Mouse (Mus musculus): Measurements from ENCODE around the gene Dnase2b. TPM values are rescaled to one million over a fixed set of nuclear protein-coding genes. Genes with fewer than 3 reads are reported as not detected.

The Dnase2b gene
- polyA plus RNA-seq, 1 experiment, result not detected

- peaks cover 38% of the 10 kb centered on the region for H3K4me1 ChIP-seq (ENCODE audit: control insufficient read depth)
- H3K9me3 ChIP-seq (ENCODE audit: control insufficient read depth, low read length), result no peaks in the 10 kb centered on the region
- TF ChIP-seq TAL1 (IDR thresholded peaks at IDR 0.05; ENCODE audit: low read length) (no peak), GATA1 (IDR thresholded peaks at IDR 0.05; ENCODE audit: low read length) (no peak)
Measured at GRCm38 (mm10) chr3:146651217-146651616, 35.8 kb upstream of the Dnase2b start, which contains the start of gene 4930503B20Rik. TSS of gene 4930503B20Rik (minus strand) at chr3:146651317.

DNA sequence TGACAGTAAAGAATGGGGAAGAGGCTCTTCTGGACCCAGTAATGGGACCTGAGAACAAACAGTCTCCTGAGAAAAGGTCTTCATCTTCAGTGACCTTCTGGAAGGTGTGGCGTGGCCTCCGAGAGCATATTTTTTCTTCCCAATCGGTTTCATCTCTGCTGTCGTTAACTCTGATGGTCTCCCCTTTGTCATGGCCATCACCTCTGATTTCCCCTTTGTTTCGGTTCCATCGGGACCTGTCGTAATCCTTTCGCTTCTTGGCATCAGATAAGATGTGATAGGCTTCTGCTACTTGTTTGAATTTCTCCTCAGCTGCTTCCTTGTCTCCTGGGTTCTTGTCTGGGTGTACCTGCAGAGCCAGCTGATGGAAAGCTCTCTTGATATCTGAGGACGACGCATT, 35.3 kb upstream of the Dnase2b start:
- TF ChIP-seq GATA1 (IDR thresholded peaks at IDR 0.05; ENCODE audit: low read length) (no peak), TAL1 (IDR thresholded peaks at IDR 0.05; ENCODE audit: low read length) (no peak)
- Histone ChIP-seq H3K27me3 (ENCODE audit: control insufficient read depth) (no peaks in the 10 kb centered on the region), H3K4me1 (ENCODE audit: control insufficient read depth) (peaks cover 34% of the 10 kb centered on the region), H3K4me3 (replicated peaks) (no peak overlapping the region), H3K9me3 (ENCODE audit: control insufficient read depth, low read length) (no peaks in the 10 kb centered on the region), H3K36me3 (ENCODE audit: control insufficient read depth) (no peaks in the 10 kb centered on the region)

More at GRCm38 (mm10) chr3:146651217-146651616, 35.8 kb upstream of the Dnase2b start, which contains the start of gene 4930503B20Rik:
- Histone ChIP-seq H3K4me3 (replicated peaks) (no peak within 1 kb of the TSS), H3K27me3 (ENCODE audit: control insufficient read depth) (no peaks in the 10 kb centered on the region), H3K36me3 (ENCODE audit: control insufficient read depth) (no peaks in the 10 kb centered on the region)

DNA sequence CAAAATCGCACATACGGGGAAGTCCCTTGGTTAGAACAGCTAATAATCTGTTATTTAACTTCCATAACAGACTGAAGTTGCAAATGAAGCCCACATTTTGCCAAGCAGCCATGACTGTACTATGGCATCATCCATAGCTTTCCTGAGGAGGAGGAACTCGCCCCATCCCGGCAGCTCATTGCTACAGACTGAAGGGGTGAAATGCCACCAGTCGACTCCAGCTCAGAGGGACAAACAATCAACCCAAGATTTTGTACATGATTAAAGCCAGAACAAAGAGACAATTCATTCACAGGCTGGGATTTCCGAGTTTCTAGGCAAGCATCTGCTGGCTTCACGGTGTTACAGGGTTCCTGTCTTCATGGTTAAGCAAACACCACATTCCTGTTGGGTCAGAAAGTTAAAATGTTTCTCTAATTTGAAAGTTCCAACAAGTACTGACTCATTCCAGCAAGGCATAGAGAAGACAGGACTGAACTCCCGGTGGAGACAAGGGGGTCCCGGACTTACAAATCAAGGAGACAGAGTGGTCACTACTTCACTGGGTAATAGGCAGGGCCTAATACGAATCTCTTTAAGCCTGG, 34.0 kb upstream of the Dnase2b start:
- Histone ChIP-seq H3K9me3 (ENCODE audit: control insufficient read depth, low read length) (no peaks in the 10 kb centered on the region), H3K4me1 (ENCODE audit: control insufficient read depth) (peaks cover 22% of the 10 kb centered on the region), H3K36me3 (ENCODE audit: control insufficient read depth) (no peaks in the 10 kb centered on the region), H3K4me3 (replicated peaks) (no peak overlapping the region), H3K27me3 (ENCODE audit: control insufficient read depth) (no peaks in the 10 kb centered on the region)
- no peak for TF ChIP-seq TAL1 (IDR thresholded peaks at IDR 0.05; ENCODE audit: low read length)
- no peak for TF ChIP-seq GATA1 (IDR thresholded peaks at IDR 0.05; ENCODE audit: low read length)

- no peaks in the 10 kb centered on the region; the same call in 1 of the 2 replicates for H3K9me3 ChIP-seq (ENCODE audit: control insufficient read depth, low read length)
- peaks cover 7% of the 10 kb centered on the region for H3K4me1 ChIP-seq (ENCODE audit: control insufficient read depth)
- H3K36me3 ChIP-seq (ENCODE audit: control insufficient read depth), result no peaks in the 10 kb centered on the region
- no peak overlapping the region for H3K4me3 ChIP-seq (replicated peaks)
- no peak for TF ChIP-seq GATA1 (IDR thresholded peaks at IDR 0.05; ENCODE audit: low read length)
- no peak for TF ChIP-seq TAL1 (IDR thresholded peaks at IDR 0.05; ENCODE audit: low read length)
- no peaks in the 10 kb centered on the region; the same call in none of the 2 replicates for H3K27me3 ChIP-seq (ENCODE audit: control insufficient read depth)
Measured at GRCm38 (mm10) chr3:146641818-146642427, 26.5 kb upstream of the Dnase2b start.

- Histone ChIP-seq H3K27me3 (ENCODE audit: control insufficient read depth) (no peaks in the 10 kb centered on the region), H3K4me3 (replicated peaks) (no peak overlapping the region), H3K4me1 (ENCODE audit: control insufficient read depth) (no peaks in the 10 kb centered on the region), H3K36me3 (ENCODE audit: control insufficient read depth) (no peaks in the 10 kb centered on the region), H3K9me3 (ENCODE audit: control insufficient read depth, low read length) (no peaks in the 10 kb centered on the region)
- TF ChIP-seq TAL1 (IDR thresholded peaks at IDR 0.05; ENCODE audit: low read length), result no peak
- TF ChIP-seq GATA1 (IDR thresholded peaks at IDR 0.05; ENCODE audit: low read length), result no peak
Measured at GRCm38 (mm10) chr3:146632506-146632905, 17.1 kb upstream of the Dnase2b start.

GRCm38 (mm10) chr3:146628227-146628982, 13.0 kb upstream of the Dnase2b start:
- Histone ChIP-seq H3K36me3 (ENCODE audit: control insufficient read depth) (no peaks in the 10 kb centered on the region), H3K9me3 (ENCODE audit: control insufficient read depth, low read length) (no peaks in the 10 kb centered on the region), H3K4me1 (ENCODE audit: control insufficient read depth) (no peaks in the 10 kb centered on the region), H3K27me3 (ENCODE audit: control insufficient read depth) (no peaks in the 10 kb centered on the region), H3K4me3 (replicated peaks) (no peak overlapping the region)
- TF ChIP-seq GATA1 (IDR thresholded peaks at IDR 0.05; ENCODE audit: low read length) (no peak), TAL1 (IDR thresholded peaks at IDR 0.05; ENCODE audit: low read length) (no peak)

DNA sequence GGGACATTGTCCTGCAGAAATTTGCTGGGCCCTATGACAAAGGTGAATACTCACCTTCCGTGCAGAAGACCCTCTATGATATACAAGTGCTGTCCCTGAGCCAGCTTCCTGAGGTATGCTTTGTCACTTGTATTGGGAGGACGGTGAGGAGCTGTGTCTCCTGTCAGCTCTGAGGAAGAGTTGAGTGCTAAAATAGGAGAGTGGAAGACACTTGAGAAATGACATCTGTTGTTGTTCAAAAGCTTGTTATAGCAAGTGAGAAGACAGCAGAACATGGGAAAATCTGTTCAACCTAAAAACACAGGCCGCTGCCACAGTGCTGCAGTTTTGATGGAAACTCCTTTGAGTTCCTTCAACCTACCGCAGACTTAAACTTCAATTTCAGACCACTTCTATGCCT, 10.4 kb upstream of the Dnase2b start:
- H3K4me3 ChIP-seq (replicated peaks), result no peak overlapping the region
- no peak for TF ChIP-seq TAL1 (IDR thresholded peaks at IDR 0.05; ENCODE audit: low read length)
- TF ChIP-seq GATA1 (IDR thresholded peaks at IDR 0.05; ENCODE audit: low read length), result no peak
- no peaks in the 10 kb centered on the region for H3K9me3 ChIP-seq (ENCODE audit: control insufficient read depth, low read length)
- H3K4me1 ChIP-seq (ENCODE audit: control insufficient read depth), result no peaks in the 10 kb centered on the region
- no peaks in the 10 kb centered on the region for H3K36me3 ChIP-seq (ENCODE audit: control insufficient read depth)
- no peaks in the 10 kb centered on the region for H3K27me3 ChIP-seq (ENCODE audit: control insufficient read depth)

DNA sequence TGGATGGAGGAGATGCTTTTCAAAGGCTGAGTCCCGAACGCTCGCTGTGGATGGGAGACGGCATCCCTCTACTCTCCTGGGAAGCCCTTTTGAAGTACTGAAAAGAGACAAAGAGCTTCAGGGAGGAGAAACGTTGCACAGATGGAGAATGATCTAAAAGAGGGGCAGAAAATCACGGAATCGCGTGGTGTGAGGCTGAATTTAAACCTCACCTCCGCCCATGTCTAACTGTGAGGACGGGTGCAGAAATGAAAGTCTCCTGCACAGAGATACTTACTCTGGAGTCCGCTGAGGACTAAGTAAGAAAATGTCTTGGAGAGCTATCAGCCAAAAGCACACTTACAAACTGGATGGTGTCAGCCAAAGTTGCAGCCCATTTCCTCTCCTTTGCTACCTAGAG, 6.6 kb upstream of the Dnase2b start:
- Histone ChIP-seq H3K27me3 (ENCODE audit: control insufficient read depth) (no peaks in the 10 kb centered on the region), H3K4me1 (ENCODE audit: control insufficient read depth) (peaks cover 10% of the 10 kb centered on the region), H3K9me3 (ENCODE audit: control insufficient read depth, low read length) (no peaks in the 10 kb centered on the region), H3K36me3 (ENCODE audit: control insufficient read depth) (no peaks in the 10 kb centered on the region), H3K4me3 (replicated peaks) (no peak overlapping the region)
- TF ChIP-seq TAL1 (IDR thresholded peaks at IDR 0.05; ENCODE audit: low read length), result no peak
- TF ChIP-seq GATA1 (IDR thresholded peaks at IDR 0.05; ENCODE audit: low read length), result no peak

Data from erythroblast, embryonic 14.5 days (primary cell).